In the genomic region with DNA sequence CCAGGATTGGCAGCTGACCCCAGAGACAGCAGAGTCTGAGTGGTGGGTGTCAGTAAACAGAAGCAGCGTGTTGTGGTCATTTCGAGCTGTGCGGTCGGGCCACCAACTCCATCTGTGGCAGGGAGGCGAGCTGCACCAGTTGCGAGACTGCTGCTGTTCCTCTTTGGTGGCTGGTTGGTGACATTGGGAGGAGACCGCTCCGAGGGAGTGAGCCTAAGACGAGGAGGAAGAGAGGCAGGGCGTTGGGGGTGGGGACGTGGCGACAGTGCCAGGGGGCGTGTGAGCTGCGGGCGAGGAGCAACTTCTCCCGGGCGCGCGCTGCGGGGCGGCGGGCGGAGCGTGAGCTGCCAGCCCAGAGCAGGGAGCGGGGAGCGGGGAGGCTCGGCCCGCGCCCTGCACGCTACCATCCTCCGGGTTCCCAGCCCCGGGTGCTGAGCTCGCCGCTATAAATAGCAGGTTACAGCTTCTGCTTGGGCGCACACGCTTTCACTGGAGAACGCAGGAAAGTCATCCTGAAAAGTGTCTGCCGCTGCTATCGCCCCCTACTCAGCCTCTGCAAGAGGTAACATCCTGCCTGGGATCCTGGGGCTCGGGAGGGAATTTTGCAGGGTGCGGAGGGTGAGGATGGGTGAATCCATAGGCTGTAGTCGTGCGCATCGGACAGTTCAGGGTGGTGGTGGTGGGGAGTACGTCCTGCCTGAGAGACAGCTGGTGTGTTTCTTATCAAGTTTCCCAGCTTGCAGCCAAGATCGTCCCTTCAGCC, we compare ENCODE assay signal across 8 mouse cellular contexts. TPM values are rescaled to one million over a fixed set of nuclear protein-coding genes. Genes with fewer than 3 reads are reported as not detected.
DNase-seq lines count a peak whose midpoint lies in the region; ATAC-seq lines count a peak whose summit lies in the region.

A gene (plus strand): TSS at position 321 of the 763 bp plus-strand sequence.

- no peaks in the 10 kb centered on the region for H3K36me3 ChIP-seq in forebrain, embryonic 12.5 days (replicated peaks)
- H3K36me3 ChIP-seq in heart, embryonic 16.5 days (ENCODE audit: control insufficient read depth, insufficient read depth) = no peaks in the 10 kb centered on the region
- H3K36me3 ChIP-seq in liver, embryonic 15.5 days (replicated peaks) = no peaks in the 10 kb centered on the region
- H3K36me3 ChIP-seq in stomach, embryonic 15.5 days = no peaks in the 10 kb centered on the region

- H3K4me2 ChIP-seq in forebrain, embryonic 12.5 days = peak within 1 kb of the TSS; percentile 97
- H3K4me2 ChIP-seq in heart, embryonic 16.5 days (ENCODE audit: low read depth, low read length) = peak within 1 kb of the TSS; percentile 93
- peak within 1 kb of the TSS; percentile 73 for H3K4me2 ChIP-seq in liver, embryonic 15.5 days
- peak within 1 kb of the TSS; percentile 98 for H3K4me2 ChIP-seq in stomach, embryonic 15.5 days

- no peak within 1 kb of the TSS for H3K27ac ChIP-seq in brown adipose tissue, adult 24 weeks (replicated peaks; ENCODE audit: low read depth, low read length)
- H3K27ac ChIP-seq in forebrain, embryonic 12.5 days = 0 out of 2 replicates have a peak within 1 kb of the TSS, but pooled peaks have one; percentile 8
- peak within 1 kb of the TSS; percentile 41 for H3K27ac ChIP-seq in heart, embryonic 16.5 days (ENCODE audit: low read length)
- H3K27ac ChIP-seq in liver, embryonic 15.5 days (replicated peaks) = 0 out of 2 replicates have a peak within 1 kb of the TSS, but pooled peaks have one; percentile 9
- peak within 1 kb of the TSS; percentile 23; the same call in 1 of the 2 replicates for H3K27ac ChIP-seq in stomach, embryonic 15.5 days

- H3K9me3 ChIP-seq in forebrain, embryonic 12.5 days = no peaks in the 10 kb centered on the region
- H3K9me3 ChIP-seq in heart, embryonic 16.5 days (replicated peaks; ENCODE audit: control insufficient read depth, low read length) = peaks cover 3% of the 10 kb centered on the region; the same call in 1 of the 2 replicates
- no peaks in the 10 kb centered on the region for H3K9me3 ChIP-seq in liver, embryonic 15.5 days (replicated peaks)
- H3K9me3 ChIP-seq in stomach, embryonic 15.5 days = no peaks in the 10 kb centered on the region

- 0% methylated on average over 44 of the region's 46 CpGs for WGBS in forebrain, embryonic 12.5 days
- WGBS in heart, embryonic 16.5 days = under 1% methylated on average over 45 of the region's 46 CpGs
- WGBS in liver, embryonic 15.5 days (ENCODE audit: insufficient replicate concordance) = under 1% methylated on average over 46 of the region's 46 CpGs
- under 1% methylated on average over 43 of the region's 46 CpGs for WGBS in stomach, embryonic 15.5 days

- DNase-seq in kidney, postnatal 25 days = peak; percentile 56 to 67
- DNase-seq in neural tube, embryonic 10.5 days (ENCODE audit: extremely low spot score, low spot score) = peak; percentile 60

- ATAC-seq in CD4-positive, CD25-positive, alpha-beta regulatory T cell, adult 4 months = peak; percentile 59
- ATAC-seq in forebrain, embryonic 12.5 days (ENCODE audit: low FRiP score) = peak; percentile 81
- peak; percentile 72 for ATAC-seq in heart, embryonic 16.5 days (replicated peaks; ENCODE audit: extremely low read depth, insufficient read depth, low FRiP score)
- peak; percentile 67 for ATAC-seq in liver, embryonic 15.5 days (ENCODE audit: insufficient read depth)
- peak; percentile 67 for ATAC-seq in stomach, embryonic 15.5 days (ENCODE audit: insufficient read depth, low FRiP score, low read depth)

- H3K4me3 ChIP-seq in brown adipose tissue, adult 24 weeks (ENCODE audit: insufficient read depth, low read depth, low read length) = peak within 1 kb of the TSS; percentile 39
- H3K4me3 ChIP-seq in forebrain, embryonic 12.5 days (replicated peaks) = peak within 1 kb of the TSS; percentile 59
- peak within 1 kb of the TSS; percentile 61 for H3K4me3 ChIP-seq in heart, embryonic 16.5 days (ENCODE audit: low read length)
- peak within 1 kb of the TSS; percentile 51 for H3K4me3 ChIP-seq in liver, embryonic 15.5 days (replicated peaks)
- peak within 1 kb of the TSS; percentile 61 for H3K4me3 ChIP-seq in stomach, embryonic 15.5 days (replicated peaks)

- H3K9ac ChIP-seq in forebrain, embryonic 12.5 days = peak within 1 kb of the TSS; percentile 63
- H3K9ac ChIP-seq in heart, embryonic 16.5 days (ENCODE audit: low read length) = peak within 1 kb of the TSS; percentile 56
- H3K9ac ChIP-seq in liver, embryonic 15.5 days = no peak within 1 kb of the TSS
- H3K9ac ChIP-seq in stomach, embryonic 15.5 days = peak within 1 kb of the TSS; percentile 16; the same call in 1 of the 2 replicates

- peaks cover 12% of the 10 kb centered on the region; the same call in 1 of the 2 replicates for H3K27me3 ChIP-seq in forebrain, embryonic 12.5 days
- peaks cover 6% of the 10 kb centered on the region; the same call in 1 of the 2 replicates for H3K27me3 ChIP-seq in heart, embryonic 16.5 days (ENCODE audit: control insufficient read depth, insufficient read depth, low read length)
- peaks cover 16% of the 10 kb centered on the region; the same call in 1 of the 2 replicates for H3K27me3 ChIP-seq in liver, embryonic 15.5 days
- no peaks in the 10 kb centered on the region for H3K27me3 ChIP-seq in stomach, embryonic 15.5 days (replicated peaks)

- no peaks in the 10 kb centered on the region for H3K4me1 ChIP-seq in brown adipose tissue, adult 24 weeks (ENCODE audit: control insufficient read depth, insufficient read depth, insufficient read length, low read length)
- peaks cover 9% of the 10 kb centered on the region for H3K4me1 ChIP-seq in forebrain, embryonic 12.5 days
- H3K4me1 ChIP-seq in heart, embryonic 16.5 days (ENCODE audit: control insufficient read depth, insufficient read depth, low read length) = peaks cover 3% of the 10 kb centered on the region; the same call in 1 of the 2 replicates
- no peaks in the 10 kb centered on the region for H3K4me1 ChIP-seq in liver, embryonic 15.5 days (replicated peaks)
- H3K4me1 ChIP-seq in stomach, embryonic 15.5 days = peaks cover 11% of the 10 kb centered on the region; the same call in 1 of the 2 replicates

RNA-seq across cellular contexts. Expression of the gene that starts here (rescaled TPM):
- polyA plus RNA-seq in CD4-positive, CD25-positive, alpha-beta regulatory T cell, adult 4 months (2017; shearing (Covaris generic)) = 100 to 1,000 TPM; 673 to 808 TPM
- polyA plus RNA-seq in brown adipose tissue, adult 24 weeks (2012; ENCODE audit: insufficient read depth, insufficient read length, missing spikeins) = 1.2 and 2.3 TPM in 2 replicates
- polyA plus RNA-seq in forebrain, embryonic 12.5 days (2016; fragmentation: Nextera tagmentation; extraction: Ambion mirVana) = 4.3 and 6.0 TPM in 2 replicates
- polyA plus RNA-seq in heart, embryonic 16.5 days (2015; fragmentation: Nextera tagmentation; extraction: Ambion mirVana) = 12.2 and 13.6 TPM in 2 replicates
- 1.5 and 1.7 TPM in 2 replicates for polyA plus RNA-seq in liver, embryonic 15.5 days (2015; fragmentation: Nextera tagmentation; extraction: Ambion mirVana)
- 6.2 and 6.7 TPM in 2 replicates for polyA plus RNA-seq in stomach, embryonic 15.5 days (2015; fragmentation: Nextera tagmentation; extraction: Ambion mirVana)

Comparison
In these comparisons a context has a peak if more than half of its experiments do, and no peak if none do; other contexts are left out.
1. RNA of the gene that starts here (polyA plus RNA-seq): 673 to 808 TPM in CD4-positive, CD25-positive, alpha-beta regulatory T cell, adult 4 months; 12.2 to 13.6 TPM in heart, embryonic 16.5 days, 6.2 to 6.7 TPM in stomach, embryonic 15.5 days, 4.3 to 6.0 TPM in forebrain, embryonic 12.5 days, 1.5 to 1.7 TPM in liver, embryonic 15.5 days and 1.2 to 2.3 TPM in brown adipose tissue, adult 24 weeks; every median in the first group is over 10 times any median in the second.
2. Peak in every context shown above with its lines, with median percentiles within 50 percentile points of each other: ATAC-seq, H3K4me3 ChIP-seq and H3K4me2 ChIP-seq.